Mouse (Mus musculus) erythroblast, embryonic 14.5 days (primary cell): Measurements from ENCODE around the gene P4ha2.

Source experiments
- GATA1 ChIP-seq: IDR thresholded peaks from 2 replicates; pipeline ENCODE4 v1.6.1; 2012; ENCODE audit warnings: low read length, inconsistent platforms, mixed read lengths
- TAL1 ChIP-seq: IDR thresholded peaks from 3 replicates; pipeline ENCODE4 v1.6.1; 2012; ENCODE audit warnings: low read length, inconsistent platforms, mixed read lengths

GRCm38 (mm10) chr11:54056132-54056531 lies 43.8 kb upstream of the P4ha2 start:
- TF ChIP-seq TAL1 (no peak), GATA1 (no peak)
